Mouse (Mus musculus): ENCODE measurements around the gene Mdm2.

GRCm38 (mm10) chr10:117752851-117753647 is 42.5 kb upstream of the Mdm2 start:
- TF ChIP-seq POLR2A (IDR thresholded peaks at IDR 0.05; ENCODE audit: low read depth, low read length): no peak
- TF ChIP-seq CTCF (IDR thresholded peaks at IDR 0.05; ENCODE audit: extremely low read depth, insufficient read depth, insufficient read length, insufficient replicate concordance): no peak
